28 mouse cellular contexts compared by ENCODE assay signal in genomic region chr5:35438805-35439204, GRCm38 (mm10). TPM values are rescaled to one million over a fixed set of nuclear protein-coding genes. Genes with fewer than 3 reads are reported as not detected.
DNase-seq lines count a peak whose midpoint lies in the region; ATAC-seq and TF ChIP-seq lines count a peak whose summit lies in the region.
"Had no signal": no experiment of that assay in that cellular context is flagged by ENCODE, and none has a peak within 500 bp of the region (broad histone marks: within the 10 kb centered on the region; RNA-seq: fewer than 3 reads in every experiment).

No protein-coding gene starts in this region.

- peak; percentile 12; the same call in 1 of the 2 replicates for TF ChIP-seq CTCF in liver, embryonic 14.5 days (IDR thresholded peaks at IDR 0.05; ENCODE audit: low read depth)
- peak; percentile 42 for TF ChIP-seq CTCF in ES-Bruce4 (IDR thresholded peaks at IDR 0.05; ENCODE audit: low read depth, low read length)
- TF ChIP-seq CTCF in stomach, postnatal 0 days (IDR thresholded peaks at IDR 0.05; ENCODE audit: low read depth) = 0 out of 2 replicates have a peak, but pooled peaks have one; percentile 18

- no peaks in the 10 kb centered on the region for H3K36me3 ChIP-seq in liver, embryonic 14.5 days (replicated peaks; ENCODE audit: control insufficient read depth, insufficient read depth, low read depth)
- no peaks in the 10 kb centered on the region for H3K36me3 ChIP-seq in liver, embryonic 11.5 days (ENCODE audit: control insufficient read depth, insufficient read depth, low read length)
- no peaks in the 10 kb centered on the region for H3K36me3 ChIP-seq in ES-Bruce4 (ENCODE audit: control insufficient read depth, insufficient read depth, low read length, poor library complexity, severe bottlenecking)
- H3K36me3 ChIP-seq in stomach, postnatal 0 days (ENCODE audit: control insufficient read depth, insufficient read depth, low read length) = no peaks in the 10 kb centered on the region
- H3K36me3 ChIP-seq: G1E; heart, embryonic 12.5 days; hindbrain, embryonic 10.5 days had no signal

- WGBS in liver, embryonic 14.5 days (ENCODE audit: insufficient replicate concordance) = 68% methylated on average over 6 of the region's 6 CpGs
- 74% methylated on average over 6 of the region's 6 CpGs for WGBS in liver, embryonic 11.5 days
- WGBS in stomach, postnatal 0 days = 83% methylated on average over 6 of the region's 6 CpGs

- H3K9ac ChIP-seq in liver, embryonic 14.5 days (replicated peaks) = no peak overlapping the region
- no peak overlapping the region for H3K9ac ChIP-seq in liver, embryonic 11.5 days (ENCODE audit: low read depth, low read length)
- H3K9ac ChIP-seq in ES-Bruce4 (ENCODE audit: low read depth, poor library complexity, severe bottlenecking) = no peak overlapping the region
- no peak overlapping the region for H3K9ac ChIP-seq in stomach, postnatal 0 days (ENCODE audit: low read length)
- H3K9ac ChIP-seq: forebrain, embryonic 13.5 days; forebrain, postnatal 0 days; heart, embryonic 12.5 days; hindbrain, embryonic 14.5 days had no signal

- no peak for TF ChIP-seq EP300 in liver, embryonic 14.5 days (IDR thresholded peaks at IDR 0.05; ENCODE audit: low read depth)
- TF ChIP-seq EP300 in ES-Bruce4 (IDR thresholded peaks at IDR 0.05; ENCODE audit: insufficient read depth, low read depth, low read length) = no peak
- TF ChIP-seq EP300 in stomach, postnatal 0 days (optimal IDR thresholded peaks at IDR 0.05) = no peak

- DNase-seq in liver, embryonic 14.5 days (ENCODE audit: low read depth in 3 of 3, low spot score in 3 of 3) = no peak
- DNase-seq in liver, embryonic 11.5 days (ENCODE audit: low spot score) = no peak
- DNase-seq in R1 (ENCODE audit: low read depth, low spot score) = peak; percentile 65
- DNase-seq in stomach, postnatal 0 days (ENCODE audit: low spot score) = no peak
- DNase-seq in left cerebral cortex, adult 18-20 months (ENCODE audit: low spot score in 2 of 2) = no peak
- DNase-seq in adrenal gland, adult 8-10 months = no peak
- DNase-seq: adrenal gland, adult 2 months; adrenal gland, postnatal 36 days; B cell, adult 2 months; cerebellum, adult 11-12 months; cerebellum, adult 9-10 months; cerebellum, postnatal 25 days; forebrain, postnatal 0 days; gastrocnemius, adult 2 months; gastrocnemius, postnatal 25 days; kidney, adult 11 months had no signal

- H3K9me3 ChIP-seq in liver, embryonic 14.5 days (ENCODE audit: control insufficient read depth, low read length) = no peaks in the 10 kb centered on the region; the same call in 1 of the 2 replicates
- H3K9me3 ChIP-seq in liver, embryonic 11.5 days (ENCODE audit: control insufficient read depth, low read length) = no peaks in the 10 kb centered on the region
- no peaks in the 10 kb centered on the region for H3K9me3 ChIP-seq in ES-Bruce4 (replicated peaks; ENCODE audit: control insufficient read depth, insufficient read depth, low read length, poor library complexity, severe bottlenecking)
- H3K9me3 ChIP-seq in stomach, postnatal 0 days (ENCODE audit: control insufficient read depth, low read length) = no peaks in the 10 kb centered on the region
- H3K9me3 ChIP-seq: forebrain, embryonic 13.5 days had no signal

- TF ChIP-seq POLR2A in ES-Bruce4 (IDR thresholded peaks at IDR 0.05; ENCODE audit: insufficient read depth, low read length) = no peak

- ATAC-seq in liver, embryonic 14.5 days (ENCODE audit: insufficient read depth) = no peak
- no peak for ATAC-seq in liver, embryonic 11.5 days (replicated peaks; ENCODE audit: low FRiP score)
- ATAC-seq in stomach, postnatal 0 days (ENCODE audit: low FRiP score, low TSS enrichment) = no peak
- ATAC-seq: CD4-positive, CD25-positive, alpha-beta regulatory T cell, adult 4 months; forebrain, embryonic 13.5 days; forebrain, postnatal 0 days had no signal

- H3K4me2 ChIP-seq in liver, embryonic 14.5 days (ENCODE audit: low read depth) = no peak overlapping the region
- no peak overlapping the region for H3K4me2 ChIP-seq in liver, embryonic 11.5 days
- no peak overlapping the region for H3K4me2 ChIP-seq in stomach, postnatal 0 days (replicated peaks; ENCODE audit: low read depth)
- H3K4me2 ChIP-seq: forebrain, embryonic 13.5 days; heart, embryonic 12.5 days; hindbrain, embryonic 14.5 days had no signal

- H3K27ac ChIP-seq in liver, embryonic 14.5 days = no peak overlapping the region
- H3K27ac ChIP-seq in liver, embryonic 11.5 days (ENCODE audit: low read depth, low read length) = no peak overlapping the region
- no peak overlapping the region for H3K27ac ChIP-seq in ES-Bruce4 (ENCODE audit: insufficient read depth, low read length)
- no peak overlapping the region for H3K27ac ChIP-seq in stomach, postnatal 0 days (replicated peaks)
- H3K27ac ChIP-seq: forebrain, embryonic 13.5 days; gastrocnemius, adult 2 months; hindbrain, embryonic 10.5 days; hindbrain, embryonic 14.5 days had no signal

- H3K27me3 ChIP-seq in liver, embryonic 14.5 days (ENCODE audit: control insufficient read depth, insufficient read depth, low read length) = no peaks in the 10 kb centered on the region
- no peaks in the 10 kb centered on the region for H3K27me3 ChIP-seq in liver, embryonic 11.5 days (replicated peaks; ENCODE audit: control insufficient read depth, insufficient read depth, low read length)
- no peaks in the 10 kb centered on the region for H3K27me3 ChIP-seq in ES-Bruce4 (ENCODE audit: control insufficient read depth, insufficient read depth, low read length, poor library complexity, severe bottlenecking)
- no peaks in the 10 kb centered on the region for H3K27me3 ChIP-seq in stomach, postnatal 0 days (ENCODE audit: control insufficient read depth, insufficient read depth, low read length)
- H3K27me3 ChIP-seq: forebrain, embryonic 13.5 days had no signal

- no peak overlapping the region for H3K4me3 ChIP-seq in liver, embryonic 14.5 days (ENCODE audit: insufficient read depth in 1 of 2, low read depth in 2 of 2, low read length in 2 of 2)
- no peak overlapping the region for H3K4me3 ChIP-seq in liver, embryonic 11.5 days (ENCODE audit: low read depth, low read length)
- H3K4me3 ChIP-seq in ES-Bruce4 (ENCODE audit: low read depth, low read length) = no peak overlapping the region
- H3K4me3 ChIP-seq in stomach, postnatal 0 days (ENCODE audit: low read depth, low read length) = no peak overlapping the region
- H3K4me3 ChIP-seq: forebrain, embryonic 13.5 days; gastrocnemius, adult 2 months; heart, embryonic 12.5 days; hindbrain, embryonic 10.5 days had no signal

- H3K4me1 ChIP-seq in liver, embryonic 14.5 days (replicated peaks; ENCODE audit: control insufficient read depth in 2 of 2, insufficient read depth in 2 of 2, low read length in 1 of 2) = no peaks in the 10 kb centered on the region
- no peaks in the 10 kb centered on the region for H3K4me1 ChIP-seq in liver, embryonic 11.5 days (replicated peaks; ENCODE audit: control insufficient read depth, insufficient read depth, low read length)
- H3K4me1 ChIP-seq in ES-Bruce4 (ENCODE audit: control insufficient read depth, insufficient read depth, low read length) = no peaks in the 10 kb centered on the region
- no peaks in the 10 kb centered on the region for H3K4me1 ChIP-seq in stomach, postnatal 0 days (replicated peaks; ENCODE audit: control insufficient read depth, insufficient read depth)
- H3K4me1 ChIP-seq: heart, embryonic 12.5 days had no signal

RNA-seq across cellular contexts. Expression of gene Hmx1, which starts 49.9 kb away (rescaled TPM):
- not detected in 2 replicates for polyA plus RNA-seq in liver, embryonic 14.5 days (2012; rRNA removed)
- not detected in 2 replicates for polyA plus RNA-seq in liver, embryonic 14.5 days (2014; fragmentation: Nextera tagmentation; extraction: Ambion mirVana)
- not detected in 2 replicates for polyA plus RNA-seq in liver, embryonic 11.5 days (2014; fragmentation: Nextera tagmentation; extraction: Ambion mirVana)
- not detected in 2 replicates for polyA plus RNA-seq in ES-Bruce4 (2011; ENCODE audit: insufficient read depth, insufficient read length, low read depth, missing spikeins)
- polyA plus RNA-seq in stomach, postnatal 0 days (2015; fragmentation: Nextera tagmentation; extraction: Ambion mirVana) = not detected in 2 replicates
- total RNA-seq in left cerebral cortex, adult 18-20 months (2021) = not detected
- total RNA-seq in adrenal gland, adult 8-10 months (2022) = not detected
- total RNA-seq: adrenal gland, adult 2 months; G1E; gastrocnemius, adult 2 months; gastrocnemius, postnatal 25 days; granulocyte monocyte progenitor cell, adult 5-6 weeks; heart, adult 8-10 months; heart, postnatal 25 days had no signal
- polyA plus RNA-seq: adrenal gland, adult 2 months; CD4-positive, CD25-positive, alpha-beta regulatory T cell, adult 4 months; cortical plate, adult 2 months; forebrain, embryonic 13.5 days; forebrain, postnatal 0 days; G1E; heart, embryonic 12.5 days; heart, embryonic 16.5 days; hindbrain, embryonic 14.5 days had no signal
